Mouse (Mus musculus) embryonic fibroblast, embryonic 13.5 days (primary cell): ENCODE results near the gene Trim41.

ENCODE experiments used
- CTCF ChIP-seq: IDR thresholded peaks from 2 replicates; pipeline ENCODE4 v1.5.1; 2011; ENCODE audit warnings: mild to moderate bottlenecking, control low read depth, low read length, moderate library complexity, borderline replicate concordance; ENCODE audit not compliant: insufficient read depth
- POLR2A ChIP-seq: IDR thresholded peaks from 2 replicates; pipeline ENCODE4 v1.6.1; 2011; ENCODE audit warnings: low read depth, mild to moderate bottlenecking, control low read depth, low read length, moderate library complexity

DNA sequence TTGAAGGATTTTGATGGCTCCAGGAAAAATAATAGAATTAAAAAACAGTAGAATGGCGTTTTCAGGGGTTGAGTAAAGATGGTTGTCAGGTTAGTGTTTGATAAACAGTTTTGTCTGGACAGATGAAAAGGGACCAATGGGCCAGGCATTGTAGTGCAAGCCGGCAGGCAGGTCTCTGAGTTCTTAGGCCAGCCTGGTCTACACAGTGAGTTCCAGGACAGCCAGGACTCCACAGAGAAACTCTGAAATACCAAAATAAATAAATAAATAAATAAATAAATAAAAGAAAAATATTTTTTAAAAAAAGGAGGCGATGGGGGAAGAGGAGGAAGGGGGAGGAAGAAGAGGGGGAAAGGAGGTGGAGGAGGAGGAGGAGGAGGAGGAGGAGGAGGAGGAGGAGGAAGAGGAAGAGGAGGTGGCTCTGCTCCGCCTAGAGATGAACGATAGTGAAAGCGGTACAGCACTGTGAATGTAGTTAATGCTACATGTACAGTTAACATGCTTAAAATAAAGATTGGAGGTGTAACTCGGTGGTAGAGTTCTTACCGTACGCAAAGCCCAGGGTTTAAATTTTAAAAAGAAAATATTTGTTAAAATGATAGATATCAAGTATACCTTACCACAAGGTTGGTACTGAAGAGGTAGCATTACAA is 16.1 kb upstream of the Trim41 start:
- TF ChIP-seq POLR2A (no peak), CTCF (no peak)
